Mouse (Mus musculus) T-helper 17 cell (primary cell): Measurements from ENCODE around the gene H2al1a.
"Not testable (repeated sequence)": the region's sequence is repeated elsewhere in the genome, so short reads cannot be mapped to it uniquely, and the experiment has no call there.

Source experiments
- in situ Hi-C, 2 experiments: fragments of 300-600 bp; cut with MboI, MseI; formaldehyde crosslinking; loops; 1 replicate in 1 of 2; 2 replicates in 1 of 2; pipeline ENCODE4 v1.15.1; 2025; ENCODE audit warnings: high pct_unique_total_duplicates in 2 of 2

Gene H2al1a

GRCm38 (mm10) chrX:11298957-11299356 is at the start of gene H2al1a:
Gene H2al1a, plus strand, starts transcription at chrX:11299257.
- in situ Hi-C loops: not testable (repeated sequence)

- in situ Hi-C loops: no loop called here
Measured at GRCm38 (mm10) chrX:11250155-11250554, 48.9 kb upstream of the H2al1a start.

GRCm38 (mm10) chrX:11254062-11254461 is 45.0 kb upstream of the H2al1a start:
- in situ Hi-C loops: no loop called here

- in situ Hi-C loops: no loop called here
Measured at GRCm38 (mm10) chrX:11254521-11255207, 44.4 kb upstream of the H2al1a start.

- in situ Hi-C loops: no loop called here
Measured at GRCm38 (mm10) chrX:11255564-11256360, 43.3 kb upstream of the H2al1a start.

GRCm38 (mm10) chrX:11264918-11265317 is 34.1 kb upstream of the H2al1a start:
- in situ Hi-C loops: loop anchor here in 1 of 2 experiments (10.0 kb wide), 1 partner anchor 1820 kb away; no protein-coding TSS in a partner anchor

GRCm38 (mm10) chrX:11267791-11268190 is 31.3 kb upstream of the H2al1a start:
- in situ Hi-C loops: loop anchor here in 1 of 2 experiments (10.0 kb wide), 1 partner anchor 1823 kb away; no protein-coding TSS in a partner anchor

- in situ Hi-C loops: loop anchor here in 1 of 2 experiments (10.0 kb wide), 1 partner anchor 1824 kb away; no protein-coding TSS in a partner anchor
Measured at GRCm38 (mm10) chrX:11269074-11269473, 30.0 kb upstream of the H2al1a start.

GRCm38 (mm10) chrX:11273190-11273589 is 25.9 kb upstream of the H2al1a start:
- in situ Hi-C loops: no loop called here

- in situ Hi-C loops: no loop called here
Measured at GRCm38 (mm10) chrX:11277083-11277482, 22.0 kb upstream of the H2al1a start.

GRCm38 (mm10) chrX:11280741-11281140 is 18.3 kb upstream of the H2al1a start:
- in situ Hi-C loops: no loop called here

- in situ Hi-C loops: no loop called here
Measured at GRCm38 (mm10) chrX:11288306-11288882, 10.7 kb upstream of the H2al1a start.

GRCm38 (mm10) chrX:11289244-11289643 is 9.8 kb upstream of the H2al1a start:
- in situ Hi-C loops: no loop called here

- in situ Hi-C loops: loop anchor here (25.0 kb wide), 3 partner anchors 215 to 735 kb away; no protein-coding TSS in a partner anchor
Measured at GRCm38 (mm10) chrX:11302132-11302531, 3.1 kb downstream of the H2al1a start, which contains the start of gene H2al1b. Gene H2al1b, plus strand, starts transcription at chrX:11302432.

- in situ Hi-C loops: loop anchor here (25.0 kb wide), 3 partner anchors 218 to 732 kb away; no protein-coding TSS in a partner anchor
Measured at GRCm38 (mm10) chrX:11305355-11305754, 6.3 kb downstream of the H2al1a start, which contains the start of gene H2al1c. Gene H2al1c, plus strand, starts transcription at chrX:11305655.

GRCm38 (mm10) chrX:11308524-11308923 is 9.5 kb downstream of the H2al1a start, which contains the start of gene H2al1d:
Gene H2al1d, plus strand, starts transcription at chrX:11308824.
- in situ Hi-C loops: loop anchor here (25.0 kb wide), 3 partner anchors 221 to 729 kb away; no protein-coding TSS in a partner anchor

- in situ Hi-C loops: loop anchor here (25.0 kb wide), 3 partner anchors 224 to 726 kb away; no protein-coding TSS in a partner anchor
Measured at GRCm38 (mm10) chrX:11311634-11312033, 12.6 kb downstream of the H2al1a start, which contains the start of gene H2al1e. Gene H2al1e, plus strand, starts transcription at chrX:11311934.

GRCm38 (mm10) chrX:11314858-11315257 is 15.8 kb downstream of the H2al1a start, which contains the start of gene H2al1f:
Gene H2al1f, plus strand, starts transcription at chrX:11315158.
- in situ Hi-C loops: loop anchor here (25.0 kb wide), 3 partner anchors 222 to 722 kb away; no protein-coding TSS in a partner anchor

- in situ Hi-C loops: loop anchor here (25.0 kb wide), 3 partner anchors 219 to 719 kb away; no protein-coding TSS in a partner anchor
Measured at GRCm38 (mm10) chrX:11317956-11318355, 18.9 kb downstream of the H2al1a start, which contains the start of gene H2al1g. Gene H2al1g, plus strand, starts transcription at chrX:11318256.

- in situ Hi-C loops: loop anchor here (25.0 kb wide), 3 partner anchors 216 to 716 kb away; no protein-coding TSS in a partner anchor
Measured at GRCm38 (mm10) chrX:11321192-11321591, 22.1 kb downstream of the H2al1a start, which contains the start of gene H2al1h. Gene H2al1h, plus strand, starts transcription at chrX:11321492.

GRCm38 (mm10) chrX:11324359-11324758 is 25.3 kb downstream of the H2al1a start, which contains the start of gene H2al1i:
Gene H2al1i, plus strand, starts transcription at chrX:11324659.
- in situ Hi-C loops: loop anchor here (25.0 kb wide), 3 partner anchors 213 to 713 kb away; no protein-coding TSS in a partner anchor
